Mouse (Mus musculus) forelimb bud, embryonic 11.5 days (tissue): ENCODE measurements around the gene Ttc25.
A peak's percentile ranks its signal among the peaks of the same experiment; 100 is the strongest.
"Not testable (repeated sequence)": the region's sequence is repeated elsewhere in the genome, so short reads cannot be mapped to it uniquely, and the experiment has no call there.

Experiments used
- DNase-seq: peaks from one replicate; pipeline ENCODE4 v3.0.0-alpha.2; 2012; ENCODE audit warnings: low read depth, low spot score

Gene Ttc25

DNA sequence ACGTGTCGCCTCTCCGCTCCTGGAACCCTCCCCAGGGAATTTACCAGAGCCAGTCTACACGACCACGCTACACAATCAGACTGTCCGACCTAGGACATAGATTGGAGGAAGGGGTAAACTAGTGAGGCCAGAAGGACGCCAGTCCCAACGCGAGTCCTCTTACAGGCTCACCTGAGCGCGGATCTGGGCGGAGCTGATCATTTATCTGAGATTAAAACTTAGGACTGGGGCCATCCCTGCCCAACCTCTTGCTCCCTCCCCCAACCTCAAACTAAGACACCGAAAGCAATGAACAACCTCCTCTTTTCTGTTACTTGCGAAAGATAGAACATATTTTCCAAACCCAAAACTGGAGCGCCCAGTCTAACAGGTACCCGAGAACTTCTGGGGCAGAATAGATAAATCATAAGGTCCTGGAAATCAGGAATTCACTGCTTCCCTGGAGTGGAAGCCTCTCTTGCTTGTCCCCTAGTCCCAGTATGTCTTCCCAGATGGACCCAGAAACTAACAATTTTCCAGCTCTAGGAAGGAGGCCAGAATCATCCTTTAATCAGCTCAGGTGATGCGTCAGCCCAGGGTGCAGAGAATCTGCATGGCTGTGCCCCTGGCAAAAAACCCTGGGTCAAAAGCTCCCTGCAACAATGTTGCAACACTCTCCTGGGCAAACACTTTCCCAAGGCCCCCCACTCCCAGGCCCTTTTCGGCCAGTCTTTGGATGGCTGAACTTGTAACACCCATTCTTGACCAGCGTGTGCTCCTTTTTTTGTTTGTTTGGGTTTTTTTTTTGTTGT, 16.8 kb upstream of the Ttc25 start:
- DNase-seq: no peak

DNA sequence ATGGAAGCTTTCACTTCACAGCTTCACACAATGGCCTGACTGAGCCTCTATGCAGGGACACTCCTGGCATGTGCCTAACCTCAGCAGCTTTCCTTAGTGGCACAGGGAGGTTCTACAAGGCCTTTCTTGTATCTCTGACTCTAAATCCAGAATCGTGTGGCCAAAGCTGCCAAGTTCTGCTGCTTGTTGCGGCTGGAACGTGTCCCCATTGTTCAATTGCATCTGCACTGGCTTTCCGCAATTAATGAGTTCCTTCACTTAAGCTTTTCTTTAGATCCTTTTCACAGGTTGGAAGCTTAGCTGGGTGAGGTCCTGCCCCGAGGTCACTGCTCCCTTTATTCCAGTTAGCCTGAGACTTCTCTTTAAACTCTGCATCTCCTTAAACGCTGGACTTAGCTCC, 11.5 kb upstream of the Ttc25 start:
- DNase-seq: no peak

DNA sequence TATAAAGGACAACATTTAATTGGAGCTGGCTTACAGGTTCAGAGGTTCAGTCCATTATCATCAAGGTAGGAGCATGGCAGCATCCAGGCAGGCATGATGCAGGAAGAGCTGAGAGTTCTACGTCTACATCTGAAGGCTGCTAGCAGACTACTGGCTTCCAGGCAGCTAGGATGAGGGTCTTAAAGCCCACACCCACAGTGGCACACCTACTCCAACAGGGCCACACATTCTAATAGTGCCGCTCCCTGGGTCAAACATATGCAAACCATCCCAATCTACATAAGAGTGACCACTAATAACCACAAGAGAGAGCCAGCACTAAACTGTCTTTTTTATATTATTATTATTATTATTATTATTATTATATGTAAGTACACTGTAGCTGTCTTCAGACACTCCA, 11.0 kb upstream of the Ttc25 start:
- DNase-seq: not testable (repeated sequence)

DNA sequence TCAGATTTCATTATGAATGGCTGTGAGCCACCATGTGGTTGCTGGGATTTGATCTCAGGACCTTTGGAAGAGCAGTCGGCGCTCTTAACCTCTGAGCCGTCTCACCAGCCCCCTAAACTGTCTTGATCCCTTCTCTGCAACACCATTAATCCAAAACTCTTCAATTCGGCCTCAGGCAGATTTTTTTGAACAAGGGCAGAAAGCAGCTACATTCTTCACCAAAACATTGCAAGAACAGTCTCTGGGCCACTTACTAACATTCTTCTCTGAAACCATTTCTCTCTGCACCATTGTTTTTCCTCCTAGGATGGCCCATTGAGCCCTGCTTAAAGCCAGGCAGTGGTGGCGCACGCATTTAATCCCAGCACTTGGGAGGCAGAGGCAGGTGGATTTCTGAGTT, 10.6 kb upstream of the Ttc25 start:
- DNase-seq: not testable (repeated sequence)

DNA sequence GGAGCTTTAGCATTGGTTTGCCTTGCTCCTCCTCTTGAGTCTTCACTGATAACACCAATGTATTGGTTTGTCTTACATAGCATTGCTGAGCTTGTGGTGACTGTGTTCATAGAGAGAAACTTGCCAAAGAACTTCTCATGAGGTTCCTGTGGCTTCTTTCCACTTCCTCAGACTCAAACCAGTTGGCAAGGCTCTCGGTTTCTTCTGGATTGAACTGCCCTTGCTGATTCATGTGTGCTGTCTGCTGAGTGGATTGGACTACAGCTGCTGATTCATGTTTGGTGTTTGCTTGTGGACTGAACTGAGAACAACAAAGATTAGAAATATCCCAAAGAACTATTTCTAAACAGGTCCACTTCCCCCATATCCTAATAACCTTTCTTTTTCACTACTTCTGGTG, 9.4 kb upstream of the Ttc25 start:
- DNase-seq: no peak

DNA sequence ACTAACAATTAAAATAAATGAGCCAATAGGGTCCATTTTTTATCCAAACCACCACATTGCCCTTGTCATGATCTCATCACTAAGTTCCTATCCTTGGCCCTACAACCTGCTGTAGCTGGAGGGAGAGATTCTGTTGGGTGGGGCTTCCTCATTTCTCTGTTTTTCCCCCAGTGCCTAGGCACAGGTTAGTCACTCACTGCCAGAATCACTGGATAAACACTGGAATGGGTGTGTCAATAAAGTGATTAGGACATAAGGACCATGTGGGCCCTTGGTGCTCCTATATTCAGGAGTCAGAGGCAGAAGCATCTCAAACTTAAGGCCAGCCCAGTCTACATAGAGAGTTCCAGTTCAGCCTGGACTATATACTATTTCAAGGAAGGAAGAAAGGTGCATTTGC, 8.9 kb upstream of the Ttc25 start:
- no peak for DNase-seq

DNA sequence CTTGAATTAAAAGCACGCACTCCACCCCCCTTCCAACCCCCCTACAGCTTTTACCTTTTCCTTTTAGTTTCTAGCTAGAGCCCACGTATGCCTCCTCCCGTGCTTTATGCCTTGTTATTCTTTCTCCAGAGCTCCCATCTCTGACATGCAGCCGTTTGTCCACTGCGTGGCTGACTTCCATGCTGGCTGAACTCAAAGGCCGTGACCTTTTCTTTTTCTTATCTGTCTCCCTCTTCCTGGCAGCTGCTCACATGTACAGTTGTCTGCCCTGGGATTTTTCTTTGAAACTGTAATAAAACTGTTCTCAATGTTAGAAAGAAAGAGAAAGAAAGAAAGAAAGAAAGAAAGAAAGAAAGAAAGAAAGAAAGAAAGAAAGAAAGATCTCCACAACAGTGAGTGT, 4.4 kb upstream of the Ttc25 start:
- DNase-seq: no peak

DNA sequence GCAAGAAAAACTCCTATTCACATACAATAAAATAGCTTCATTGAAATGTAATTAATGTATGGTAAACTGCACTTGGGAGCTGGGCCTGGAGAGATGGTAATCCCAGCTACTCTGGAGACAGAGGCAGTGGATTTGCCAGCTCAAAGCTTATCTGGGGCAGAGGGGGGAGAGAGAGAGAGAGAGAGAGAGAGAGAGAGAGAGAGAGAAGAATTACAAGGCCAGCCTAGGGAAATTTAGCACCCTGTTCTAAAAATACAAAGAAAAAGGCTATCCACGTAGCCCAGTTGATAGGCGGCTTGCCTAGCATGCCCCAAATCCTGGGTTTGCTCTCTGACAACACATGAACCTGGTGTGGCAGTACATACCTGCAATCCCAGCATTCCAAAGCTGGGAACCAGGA, 3.8 kb upstream of the Ttc25 start:
- DNase-seq: no peak

DNA sequence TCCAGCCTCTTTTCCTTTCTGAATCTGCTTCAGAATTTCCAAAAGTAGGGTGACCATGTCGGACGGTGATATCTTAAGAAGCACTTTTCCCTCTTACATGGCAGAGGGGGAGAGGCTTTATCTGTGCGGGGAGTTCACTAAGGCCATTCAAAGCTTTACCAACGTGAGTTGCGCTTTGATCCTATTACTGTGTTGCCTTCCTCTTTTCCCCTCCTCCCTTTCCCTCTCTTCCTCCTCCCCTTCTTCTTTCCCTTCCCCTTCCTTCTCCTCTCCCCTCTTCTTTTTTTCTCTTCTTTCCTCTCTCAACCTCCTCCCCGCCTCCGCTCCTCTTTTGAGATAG, 309 bp downstream of the Ttc25 start:
- no peak for DNase-seq

DNA sequence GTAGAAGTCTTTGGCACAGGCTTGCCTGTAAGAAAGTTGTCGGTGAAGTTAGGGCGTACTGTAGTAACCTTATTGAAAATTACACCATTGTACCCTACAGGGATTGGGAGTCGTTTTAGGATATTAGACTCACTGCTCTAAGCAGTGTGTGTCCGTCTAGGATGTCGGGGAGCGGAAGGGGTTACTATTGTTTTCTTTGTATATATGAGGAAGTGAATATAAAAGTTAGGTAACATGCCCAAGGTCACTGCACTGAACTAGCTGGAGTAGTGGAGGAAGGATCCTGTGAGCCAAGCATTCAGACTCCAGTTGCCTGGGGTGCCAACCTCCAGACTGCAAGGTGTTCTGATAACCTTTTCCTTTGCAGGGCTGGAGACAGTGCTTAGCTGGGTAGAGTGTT, 1.5 kb downstream of the Ttc25 start:
- DNase-seq: no peak

DNA sequence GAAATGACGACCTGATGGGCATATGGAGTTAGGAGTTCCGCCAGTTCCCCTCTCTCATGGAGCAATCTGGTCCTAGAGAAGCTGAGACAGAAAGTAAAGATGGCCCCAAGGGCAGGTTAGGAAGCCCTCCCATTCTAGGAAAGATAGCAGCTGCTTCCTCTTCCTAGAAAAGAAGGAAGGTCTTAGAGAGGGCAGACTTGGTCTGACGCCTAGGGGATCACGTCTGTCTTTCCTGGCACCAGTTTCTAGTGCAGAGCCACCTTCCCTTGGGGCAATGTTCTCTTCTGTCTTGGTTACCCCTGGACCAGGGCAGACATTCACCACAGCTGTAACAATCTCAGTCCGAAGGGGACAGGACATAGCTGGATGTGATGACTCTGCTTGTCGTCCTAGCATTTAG, 2.7 kb downstream of the Ttc25 start:
- DNase-seq: no peak

DNA sequence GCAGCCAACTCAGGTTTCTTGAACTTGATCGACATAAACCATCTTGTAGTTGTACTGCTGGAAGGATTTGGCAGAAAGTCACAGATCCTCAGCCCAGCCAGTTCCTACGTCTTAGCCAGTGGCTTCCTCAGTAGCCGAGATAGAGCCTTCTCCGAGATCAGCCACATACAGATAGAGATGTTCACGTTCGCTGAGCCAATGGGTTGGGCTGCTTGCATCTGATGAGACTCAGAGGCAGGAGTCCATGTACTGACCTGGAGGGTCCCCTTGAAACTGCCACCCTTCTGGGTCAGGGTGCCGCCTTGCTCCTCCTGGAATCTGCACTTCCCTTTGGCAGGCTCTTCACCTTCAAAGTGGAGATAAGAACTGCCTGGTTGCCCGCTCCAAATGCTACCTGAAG, 4.1 kb downstream of the Ttc25 start:
- DNase-seq: no peak

DNA sequence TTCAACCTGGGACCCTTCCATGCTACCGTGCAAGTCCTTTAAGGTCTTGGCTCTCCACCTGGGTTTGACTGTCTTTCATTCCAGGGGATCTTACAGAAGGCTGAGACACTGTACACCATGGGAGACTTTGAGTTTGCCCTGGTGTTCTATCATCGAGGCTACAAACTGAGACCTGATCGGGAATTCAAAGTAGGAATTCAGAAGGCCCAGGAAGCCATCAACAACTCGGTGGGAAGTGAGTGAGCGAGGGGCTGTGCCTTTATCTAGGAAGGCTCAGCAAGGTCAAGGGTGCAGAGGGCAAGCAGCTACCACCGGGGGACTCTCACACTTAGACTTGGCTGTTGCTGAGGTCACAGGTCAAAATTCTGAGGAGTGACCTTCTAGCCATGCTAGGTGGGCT, 4.7 kb downstream of the Ttc25 start:
- no peak for DNase-seq

DNA sequence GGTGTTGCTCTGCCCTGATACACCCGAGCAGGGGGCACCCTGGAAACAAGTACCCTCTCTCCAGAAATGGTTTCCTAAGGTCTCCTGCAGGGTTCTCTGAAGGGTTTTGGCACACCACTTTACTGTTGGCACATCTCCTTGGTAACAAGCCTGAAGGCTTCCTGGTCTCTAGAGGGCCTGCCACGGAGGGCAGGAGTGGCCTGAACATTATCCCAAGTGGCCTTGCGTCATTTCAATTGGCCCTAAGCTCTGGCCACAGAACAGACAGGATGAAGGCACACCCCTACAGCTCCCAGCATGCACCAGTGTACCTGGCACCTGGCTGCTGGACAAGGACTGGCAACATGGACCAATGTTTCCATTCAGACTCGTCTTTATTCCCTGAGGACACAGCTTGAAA, 7.4 kb downstream of the Ttc25 start:
- no peak for DNase-seq

DNA sequence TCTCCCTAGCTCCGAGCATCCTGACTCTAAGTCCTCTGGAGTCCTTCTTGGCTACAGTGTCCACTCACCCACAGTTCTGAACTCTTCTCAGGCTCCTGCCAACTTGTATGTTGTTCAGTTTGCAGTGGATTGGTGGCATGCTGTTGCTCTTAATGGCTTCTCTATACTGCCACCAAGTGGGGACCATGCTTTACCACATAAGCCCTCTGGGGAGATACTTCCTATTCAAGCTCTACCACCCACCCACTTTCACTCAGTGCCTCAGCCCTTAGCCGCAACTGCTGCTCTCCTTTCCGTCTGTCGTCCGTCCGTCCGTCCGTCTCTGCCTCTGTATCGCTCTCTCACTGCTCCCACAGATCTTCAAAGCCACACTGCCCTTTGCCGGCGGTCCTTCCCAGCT, 10.2 kb downstream of the Ttc25 start:
- DNase-seq: peak; percentile 53

DNA sequence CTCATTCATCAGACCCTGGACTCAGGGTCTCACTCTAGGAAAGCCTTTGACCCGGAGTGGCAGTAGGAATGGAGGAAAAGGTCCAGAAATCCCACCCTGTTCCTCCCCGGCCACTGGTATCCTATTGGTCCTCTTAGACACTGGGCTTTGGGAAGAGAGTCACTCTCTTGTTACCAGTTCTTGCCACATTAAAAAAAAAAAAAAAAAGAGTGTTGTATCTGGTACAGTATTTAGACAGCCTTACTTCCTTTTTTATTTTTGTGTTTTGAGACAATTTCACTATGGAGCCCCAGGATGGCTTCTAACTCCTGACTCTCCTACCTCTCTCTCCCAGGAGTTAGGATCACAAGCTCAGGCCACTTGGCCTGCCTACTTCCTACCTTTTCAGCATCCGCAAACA, 12.2 kb downstream of the Ttc25 start:
- DNase-seq: no peak

DNA sequence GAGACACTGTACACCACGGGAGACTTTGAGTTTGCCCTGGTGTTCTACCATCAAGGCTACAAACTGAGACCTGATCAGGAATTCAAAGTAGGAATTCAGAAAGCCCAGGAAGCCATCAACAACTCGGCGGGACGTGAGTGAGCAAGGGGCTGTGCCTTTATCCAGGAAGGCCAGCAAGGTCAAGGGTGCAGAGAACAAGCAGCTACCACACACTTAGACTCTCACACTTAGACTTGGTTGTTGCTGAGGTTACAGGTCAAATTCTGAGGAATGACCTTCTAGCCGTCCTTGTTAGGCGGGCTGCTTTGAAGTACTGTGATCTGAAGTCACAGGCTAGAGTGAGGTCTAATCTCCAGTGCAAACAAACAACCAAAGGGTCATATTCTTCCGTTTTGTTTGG, 14.1 kb downstream of the Ttc25 start:
- DNase-seq: no peak

DNA sequence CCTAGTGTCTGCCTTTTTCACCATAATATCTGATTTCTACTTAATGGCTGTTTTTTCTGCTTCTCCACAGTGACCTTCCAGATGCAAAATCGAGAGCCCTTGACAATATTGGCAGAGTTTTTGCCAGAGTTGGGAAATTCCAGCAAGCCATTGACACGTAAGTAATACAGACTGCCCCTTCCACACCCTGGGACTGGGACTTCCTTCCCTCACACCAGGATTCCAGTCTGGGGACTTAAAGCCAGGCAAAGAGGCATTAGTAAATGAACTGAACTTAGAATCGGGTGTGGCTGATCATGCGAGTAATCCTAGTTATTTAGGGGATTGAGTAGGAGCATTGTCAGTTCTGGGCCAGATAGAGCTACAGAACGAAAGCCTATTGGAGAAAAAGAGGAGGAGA, 16.3 kb downstream of the Ttc25 start:
- DNase-seq: no peak

DNA sequence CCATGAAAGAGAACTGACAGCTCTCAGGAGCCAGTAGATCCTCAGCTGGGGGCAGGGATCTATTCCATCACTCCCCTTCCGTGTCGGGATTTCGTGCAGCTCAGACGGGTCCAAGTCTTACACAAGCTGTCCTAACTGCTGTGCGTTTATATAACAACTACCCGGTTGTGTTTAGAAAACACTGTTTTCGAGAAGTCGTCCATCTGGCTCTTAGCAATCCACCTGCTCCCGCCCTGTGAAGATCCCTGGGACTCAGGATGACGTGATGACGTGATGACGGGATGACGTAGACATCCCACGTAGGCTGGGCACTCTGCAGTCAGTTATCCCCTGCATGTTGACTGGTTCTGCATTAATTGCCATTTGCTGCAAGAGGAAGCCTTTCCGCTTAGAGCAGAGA, 18.9 kb downstream of the Ttc25 start:
- no peak for DNase-seq

DNA sequence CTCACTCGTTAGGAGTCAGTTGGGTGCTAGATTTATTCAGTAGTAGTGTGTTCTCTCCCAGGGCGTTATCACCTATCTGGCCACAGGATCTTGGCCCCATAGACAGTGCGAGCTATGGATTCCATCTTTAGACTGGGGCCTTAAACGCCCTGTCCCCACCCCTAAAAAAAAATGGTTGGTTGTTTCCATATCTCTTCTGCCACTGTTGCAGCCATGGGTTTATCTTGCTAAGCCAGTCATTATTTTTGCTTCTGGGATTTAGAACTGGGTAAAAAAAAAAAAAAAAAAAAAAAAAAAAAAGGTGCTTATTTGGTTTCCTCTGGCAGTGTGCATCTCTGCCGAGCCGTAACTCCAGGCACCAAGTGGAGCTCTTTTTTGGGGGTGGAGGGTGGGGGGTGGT, 19.3 kb downstream of the Ttc25 start:
- DNase-seq: no peak

DNA sequence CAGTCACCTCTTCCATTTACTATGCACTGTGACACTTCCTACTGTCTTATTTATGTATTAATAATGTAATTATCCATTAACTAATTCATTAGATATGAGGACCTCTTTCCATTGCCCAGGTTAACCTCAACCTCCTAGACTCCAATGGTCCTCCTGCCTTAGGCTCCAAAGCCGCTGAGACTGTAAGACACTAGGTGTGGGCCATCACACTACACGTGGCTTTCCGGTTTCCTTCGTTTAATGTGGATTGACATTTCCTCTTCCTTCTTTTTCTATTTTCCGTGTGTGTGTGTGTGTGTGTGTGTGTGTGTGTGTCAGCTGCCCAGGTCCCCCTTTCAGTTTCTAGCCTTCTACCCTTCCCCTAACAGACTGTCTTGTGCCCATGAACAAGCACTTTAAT, 21.8 kb downstream of the Ttc25 start:
- DNase-seq: no peak

DNA sequence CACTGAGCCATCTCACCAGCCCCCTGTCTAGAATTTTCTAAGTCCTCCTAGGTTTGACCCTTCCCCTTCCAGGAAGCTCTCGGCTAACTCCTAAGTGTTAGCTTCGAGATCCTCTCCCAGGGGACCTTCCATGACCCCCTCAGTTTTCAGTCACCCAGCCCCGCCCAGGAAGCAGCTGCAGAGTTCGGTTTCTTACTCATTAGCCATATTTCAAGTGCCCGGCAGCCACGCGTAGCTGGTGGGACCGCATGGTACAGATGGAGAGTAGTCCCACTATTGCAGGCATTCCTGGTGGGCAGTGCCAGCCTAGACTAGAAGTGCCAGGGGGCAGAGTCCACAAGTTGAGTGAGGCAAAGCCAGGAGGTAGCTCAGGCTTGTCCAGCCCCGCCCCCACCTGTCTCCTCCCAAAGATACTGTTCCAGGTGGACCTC, 22.4 kb downstream of the Ttc25 start:
- DNase-seq: no peak

DNA sequence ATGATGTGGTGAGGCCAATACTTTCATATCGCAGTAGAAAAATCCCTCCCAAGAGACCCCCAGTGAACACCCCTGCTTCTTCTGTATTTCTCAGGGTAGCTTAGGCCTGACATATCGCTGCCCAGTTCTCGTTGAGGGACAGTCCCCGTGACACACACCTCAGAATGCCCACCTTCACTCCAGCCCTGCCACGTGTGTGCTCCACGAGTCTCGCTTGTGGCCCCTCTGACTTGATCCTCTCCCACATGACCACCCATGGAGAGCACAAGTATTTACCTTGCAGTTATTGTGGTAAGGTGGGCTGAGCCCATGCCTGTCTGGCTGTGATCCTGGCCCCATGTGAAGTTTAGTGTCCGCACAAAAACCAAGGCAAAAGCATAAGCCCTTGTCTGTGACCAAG, 23.3 kb downstream of the Ttc25 start:
- DNase-seq: no peak

DNA sequence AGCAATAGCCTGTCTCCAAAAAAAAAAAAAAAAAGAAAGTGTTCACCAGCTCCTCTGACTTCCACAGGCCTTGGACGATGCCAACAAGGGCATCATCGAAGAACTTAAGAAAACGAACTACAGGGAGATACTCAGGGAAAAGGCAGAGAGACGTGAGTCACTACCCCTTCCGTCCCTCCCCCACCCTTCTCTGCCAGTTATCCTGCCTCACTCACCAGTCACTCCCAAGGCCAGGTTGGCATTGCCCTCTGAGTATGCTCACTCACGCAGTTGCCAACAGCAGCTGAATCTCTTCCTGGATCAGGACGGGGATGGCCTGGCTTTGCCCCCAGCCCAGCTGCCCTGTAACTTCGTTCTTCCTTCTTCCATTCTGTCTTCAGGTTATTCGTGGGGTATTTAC, 24.4 kb downstream of the Ttc25 start:
- no peak for DNase-seq
